Mouse (Mus musculus): ENCODE data around the gene Maml2. TPM values are rescaled to one million over a fixed set of nuclear protein-coding genes. Genes with fewer than 3 reads are reported as not detected.

Maml2 gene
- polyA plus RNA-seq, 1 experiment, result not detected

GRCm38 (mm10) chr9:13319566-13319965 lies 21.8 kb downstream of the Maml2 start:
- H3K4me3 ChIP-seq (ENCODE audit: insufficient read depth, low read depth, low read length), result no peak overlapping the region
- TF ChIP-seq CTCF (IDR thresholded peaks at IDR 0.05; ENCODE audit: insufficient read depth, low read depth, low read length) (no peak), POLR2A (IDR thresholded peaks at IDR 0.05; ENCODE audit: insufficient read depth, low read depth, low read length) (no peak)
- H3K27ac ChIP-seq (ENCODE audit: insufficient read depth, low read depth, low read length), result no peak overlapping the region
- no peaks in the 10 kb centered on the region for H3K4me1 ChIP-seq (ENCODE audit: control insufficient read depth, insufficient read depth, low read length)
- 93% methylated on average over 2 of the region's 2 CpGs for WGBS

- 62% methylated on average over 5 of the region's 5 CpGs for WGBS
- no peak for TF ChIP-seq POLR2A (IDR thresholded peaks at IDR 0.05; ENCODE audit: insufficient read depth, low read depth, low read length)
- TF ChIP-seq CTCF (IDR thresholded peaks at IDR 0.05; ENCODE audit: insufficient read depth, low read depth, low read length), result no peak
- H3K4me1 ChIP-seq (ENCODE audit: control insufficient read depth, insufficient read depth, low read length), result no peaks in the 10 kb centered on the region
- H3K27ac ChIP-seq (ENCODE audit: insufficient read depth, low read depth, low read length), result no peak overlapping the region
- H3K4me3 ChIP-seq (ENCODE audit: insufficient read depth, low read depth, low read length), result no peak overlapping the region
Observed at GRCm38 (mm10) chr9:13320800-13321364, 23.1 kb downstream of the Maml2 start.

- WGBS, result 71% methylated on average over 2 of the region's 2 CpGs
- TF ChIP-seq CTCF (IDR thresholded peaks at IDR 0.05; ENCODE audit: insufficient read depth, low read depth, low read length) (no peak), POLR2A (IDR thresholded peaks at IDR 0.05; ENCODE audit: insufficient read depth, low read depth, low read length) (no peak)
- Histone ChIP-seq H3K4me1 (ENCODE audit: control insufficient read depth, insufficient read depth, low read length) (no peaks in the 10 kb centered on the region), H3K4me3 (ENCODE audit: insufficient read depth, low read depth, low read length) (no peak overlapping the region), H3K27ac (ENCODE audit: insufficient read depth, low read depth, low read length) (no peak overlapping the region)
Observed at GRCm38 (mm10) chr9:13323074-13323473, 25.3 kb downstream of the Maml2 start.

GRCm38 (mm10) chr9:13323612-13324011 lies 25.9 kb downstream of the Maml2 start:
- TF ChIP-seq CTCF (IDR thresholded peaks at IDR 0.05; ENCODE audit: insufficient read depth, low read depth, low read length), result no peak
- TF ChIP-seq POLR2A (IDR thresholded peaks at IDR 0.05; ENCODE audit: insufficient read depth, low read depth, low read length), result no peak
- Histone ChIP-seq H3K4me3 (ENCODE audit: insufficient read depth, low read depth, low read length) (no peak overlapping the region), H3K4me1 (ENCODE audit: control insufficient read depth, insufficient read depth, low read length) (no peaks in the 10 kb centered on the region), H3K27ac (ENCODE audit: insufficient read depth, low read depth, low read length) (no peak overlapping the region)
- 62% methylated on average over 1 of the region's 1 CpGs for WGBS

GRCm38 (mm10) chr9:13414230-13414766 lies 116.5 kb downstream of the Maml2 start:
- Histone ChIP-seq H3K4me1 (ENCODE audit: control insufficient read depth, insufficient read depth, low read length) (no peaks in the 10 kb centered on the region), H3K27ac (ENCODE audit: insufficient read depth, low read depth, low read length) (no peak overlapping the region), H3K4me3 (ENCODE audit: insufficient read depth, low read depth, low read length) (no peak overlapping the region)
- no peak for TF ChIP-seq CTCF (IDR thresholded peaks at IDR 0.05; ENCODE audit: insufficient read depth, low read depth, low read length)
- no peak for TF ChIP-seq POLR2A (IDR thresholded peaks at IDR 0.05; ENCODE audit: insufficient read depth, low read depth, low read length)

- no peak for TF ChIP-seq POLR2A (IDR thresholded peaks at IDR 0.05; ENCODE audit: insufficient read depth, low read depth, low read length)
- TF ChIP-seq CTCF (IDR thresholded peaks at IDR 0.05; ENCODE audit: insufficient read depth, low read depth, low read length), result no peak
- peaks cover 8% of the 10 kb centered on the region for H3K4me1 ChIP-seq (ENCODE audit: control insufficient read depth, insufficient read depth, low read length)
- H3K27ac ChIP-seq (ENCODE audit: insufficient read depth, low read depth, low read length), result no peak overlapping the region
- H3K4me3 ChIP-seq (ENCODE audit: insufficient read depth, low read depth, low read length), result no peak overlapping the region; the same call in 1 of the 2 replicates
- 14% methylated on average over 7 of the region's 7 CpGs for WGBS
Observed at GRCm38 (mm10) chr9:13425031-13425940, 127.5 kb downstream of the Maml2 start.

- Histone ChIP-seq H3K4me1 (ENCODE audit: control insufficient read depth, insufficient read depth, low read length) (peaks cover 8% of the 10 kb centered on the region), H3K4me3 (ENCODE audit: insufficient read depth, low read depth, low read length) (no peak overlapping the region), H3K27ac (ENCODE audit: insufficient read depth, low read depth, low read length) (no peak overlapping the region)
- TF ChIP-seq CTCF (IDR thresholded peaks at IDR 0.05; ENCODE audit: insufficient read depth, low read depth, low read length) (no peak), POLR2A (IDR thresholded peaks at IDR 0.05; ENCODE audit: insufficient read depth, low read depth, low read length) (no peak)
- 70% methylated on average over 2 of the region's 2 CpGs for WGBS
Observed at GRCm38 (mm10) chr9:13429477-13430125, 131.8 kb downstream of the Maml2 start.

GRCm38 (mm10) chr9:13430302-13430701 lies 132.5 kb downstream of the Maml2 start:
- Histone ChIP-seq H3K4me1 (ENCODE audit: control insufficient read depth, insufficient read depth, low read length) (peaks cover 5% of the 10 kb centered on the region), H3K27ac (ENCODE audit: insufficient read depth, low read depth, low read length) (no peak overlapping the region), H3K4me3 (ENCODE audit: insufficient read depth, low read depth, low read length) (no peak overlapping the region)
- TF ChIP-seq POLR2A (IDR thresholded peaks at IDR 0.05; ENCODE audit: insufficient read depth, low read depth, low read length) (no peak), CTCF (IDR thresholded peaks at IDR 0.05; ENCODE audit: insufficient read depth, low read depth, low read length) (no peak)
- WGBS, result 86% methylated on average over 6 of the region's 6 CpGs

- peaks cover 2% of the 10 kb centered on the region; the same call in 1 of the 2 replicates for H3K4me1 ChIP-seq (ENCODE audit: control insufficient read depth, insufficient read depth, low read length)
- no peak overlapping the region for H3K4me3 ChIP-seq (ENCODE audit: insufficient read depth, low read depth, low read length)
- no peak overlapping the region for H3K27ac ChIP-seq (ENCODE audit: insufficient read depth, low read depth, low read length)
- TF ChIP-seq POLR2A (IDR thresholded peaks at IDR 0.05; ENCODE audit: insufficient read depth, low read depth, low read length), result no peak
- no peak for TF ChIP-seq CTCF (IDR thresholded peaks at IDR 0.05; ENCODE audit: insufficient read depth, low read depth, low read length)
Observed at GRCm38 (mm10) chr9:13430744-13431143, 133.0 kb downstream of the Maml2 start.
